Mouse (Mus musculus) cortical plate, adult 2 months (tissue): ENCODE results near the gene Acvr2b.

Source experiments
- CTCF ChIP-seq: fragments of 200-500 bp; IDR thresholded peaks from 2 replicates; pipeline ENCODE4 v1.5.1; 2011; ENCODE audit warnings: mild to moderate bottlenecking, control low read depth, low read length; ENCODE audit not compliant: insufficient read depth; ENCODE audit errors: extremely low read depth
- POLR2A ChIP-seq: fragments of 200-500 bp; IDR thresholded peaks from 2 replicates; pipeline ENCODE4 v1.6.1; 2011; ENCODE audit warnings: mild to moderate bottlenecking, low read length, control low read depth; ENCODE audit not compliant: insufficient read depth; ENCODE audit errors: extremely low read depth

DNA sequence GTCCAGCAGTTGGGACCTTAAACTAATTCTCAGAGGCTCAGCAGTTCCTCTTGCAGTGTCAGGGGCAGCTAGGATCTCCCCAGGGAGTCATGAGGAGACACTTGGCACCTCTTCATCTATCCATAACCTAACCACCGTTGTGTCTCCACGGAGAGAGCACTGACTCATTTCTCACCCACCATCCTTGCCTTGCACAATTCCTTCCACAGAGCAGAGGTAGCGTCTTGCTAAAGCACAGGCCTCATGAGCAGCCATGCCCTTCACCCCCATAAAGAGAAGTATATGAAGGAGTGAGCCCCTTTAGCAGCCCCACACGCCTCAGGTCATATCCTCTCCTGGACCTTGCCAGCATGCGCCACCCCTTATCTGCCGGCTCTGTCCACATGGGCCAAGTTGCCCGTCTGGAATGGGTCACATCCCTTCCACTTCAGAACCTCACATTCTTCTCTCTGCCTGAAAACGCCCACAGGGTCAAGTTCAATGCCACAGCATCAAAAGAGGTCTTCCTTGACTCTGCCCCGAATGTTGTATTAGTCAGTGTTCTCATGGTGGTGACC lies 71.8 kb downstream of the Acvr2b start:
- no peak for TF ChIP-seq CTCF
- no peak for TF ChIP-seq POLR2A
